7 mouse cellular contexts compared by ENCODE assay signal in genomic region chrX:163957381-163957780, GRCm38 (mm10). TPM values are rescaled to one million over a fixed set of nuclear protein-coding genes. Genes with fewer than 3 reads are reported as not detected.
DNase-seq lines count a peak whose midpoint lies in the region; ATAC-seq lines count a peak whose summit lies in the region.

No protein-coding gene starts in this region.

- H3K4me3 ChIP-seq in neural tube, embryonic 11.5 days (ENCODE audit: low read depth, low read length) = peak overlapping the region; percentile 53
- H3K4me3 ChIP-seq in forebrain, embryonic 10.5 days = peak overlapping the region; percentile 69
- H3K4me3 ChIP-seq in limb, embryonic 13.5 days = peak overlapping the region; percentile 60
- H3K4me3 ChIP-seq in stomach, embryonic 15.5 days (replicated peaks) = peak overlapping the region; percentile 65

- no peaks in the 10 kb centered on the region for H3K27me3 ChIP-seq in neural tube, embryonic 11.5 days (ENCODE audit: control insufficient read depth, insufficient read depth, low read length)
- peaks cover 70% of the 10 kb centered on the region for H3K27me3 ChIP-seq in forebrain, embryonic 10.5 days (ENCODE audit: poor library complexity, severe bottlenecking)
- peaks cover 18% of the 10 kb centered on the region; the same call in 1 of the 2 replicates for H3K27me3 ChIP-seq in limb, embryonic 13.5 days
- H3K27me3 ChIP-seq in stomach, embryonic 15.5 days (replicated peaks) = no peaks in the 10 kb centered on the region

- H3K9me3 ChIP-seq in neural tube, embryonic 11.5 days (ENCODE audit: control insufficient read depth, low read length) = no peaks in the 10 kb centered on the region
- no peaks in the 10 kb centered on the region for H3K9me3 ChIP-seq in forebrain, embryonic 10.5 days
- no peaks in the 10 kb centered on the region for H3K9me3 ChIP-seq in limb, embryonic 13.5 days
- H3K9me3 ChIP-seq in stomach, embryonic 15.5 days = no peaks in the 10 kb centered on the region

- peak overlapping the region; percentile 69 for H3K9ac ChIP-seq in neural tube, embryonic 11.5 days (ENCODE audit: low read length)
- H3K9ac ChIP-seq in limb, embryonic 13.5 days = peak overlapping the region; percentile 78
- H3K9ac ChIP-seq in stomach, embryonic 15.5 days = no peak overlapping the region

- peak overlapping the region; percentile 79; the same call in 1 of the 2 replicates for H3K27ac ChIP-seq in neural tube, embryonic 11.5 days (ENCODE audit: low read depth, low read length)
- H3K27ac ChIP-seq in forebrain, embryonic 10.5 days = peak overlapping the region; percentile 95
- peak overlapping the region; percentile 98; the same call in 1 of the 2 replicates for H3K27ac ChIP-seq in limb, embryonic 13.5 days
- H3K27ac ChIP-seq in stomach, embryonic 15.5 days = peak overlapping the region; percentile 98

- no peaks in the 10 kb centered on the region for H3K4me1 ChIP-seq in neural tube, embryonic 11.5 days (ENCODE audit: control insufficient read depth, insufficient read depth, low read length)
- peaks cover 5% of the 10 kb centered on the region; the same call in 1 of the 2 replicates for H3K4me1 ChIP-seq in forebrain, embryonic 10.5 days
- H3K4me1 ChIP-seq in limb, embryonic 13.5 days = 0 out of 2 replicates have a peak, but pooled peaks cover 6% of the 10 kb centered on the region
- no peaks in the 10 kb centered on the region for H3K4me1 ChIP-seq in stomach, embryonic 15.5 days

- no peak for DNase-seq in neural tube, embryonic 11.5 days (ENCODE audit: low spot score)
- no peak for DNase-seq in neural tube, embryonic 10.5 days (ENCODE audit: extremely low spot score, low spot score)
- no peak for DNase-seq in forebrain, embryonic 10.5 days (ENCODE audit: extremely low spot score, low spot score)
- no peak for DNase-seq in right cerebral cortex, postnatal 10 days (ENCODE audit: low spot score in 2 of 2)
- no peak for DNase-seq in c-Kit-positive CD71-positive TER-119-positive erythroid progenitor cells, embryonic 14.5 days (ENCODE audit: low spot score)

- H3K36me3 ChIP-seq in neural tube, embryonic 11.5 days (ENCODE audit: control insufficient read depth, insufficient read depth, low read length) = no peaks in the 10 kb centered on the region
- peaks cover 43% of the 10 kb centered on the region for H3K36me3 ChIP-seq in forebrain, embryonic 10.5 days (replicated peaks)
- H3K36me3 ChIP-seq in limb, embryonic 13.5 days = peaks cover 16% of the 10 kb centered on the region
- H3K36me3 ChIP-seq in stomach, embryonic 15.5 days = no peaks in the 10 kb centered on the region

- H3K4me2 ChIP-seq in neural tube, embryonic 11.5 days (ENCODE audit: low read depth) = peak overlapping the region; percentile 49
- H3K4me2 ChIP-seq in limb, embryonic 13.5 days (replicated peaks) = peak overlapping the region; percentile 65
- peak overlapping the region; percentile 50 for H3K4me2 ChIP-seq in stomach, embryonic 15.5 days

- ATAC-seq in neural tube, embryonic 11.5 days (ENCODE audit: insufficient read depth, low FRiP score, low TSS enrichment) = peak; percentile 1; the same call in 1 of the 2 replicates
- peak; percentile 17 for ATAC-seq in limb, embryonic 13.5 days (ENCODE audit: low FRiP score, low read depth)
- no peak for ATAC-seq in stomach, embryonic 15.5 days (ENCODE audit: insufficient read depth, low FRiP score, low read depth)

- 36% methylated on average over 12 of the region's 12 CpGs for WGBS in neural tube, embryonic 11.5 days
- WGBS in forebrain, embryonic 10.5 days = 45% methylated on average over 12 of the region's 12 CpGs
- WGBS in limb, embryonic 13.5 days = 27% methylated on average over 12 of the region's 12 CpGs
- 27% methylated on average over 12 of the region's 12 CpGs for WGBS in stomach, embryonic 15.5 days

RNA-seq across cellular contexts. Expression of gene Zrsr2, which starts 1.1 kb away (rescaled TPM):
- polyA plus RNA-seq in neural tube, embryonic 11.5 days (2014; fragmentation: Nextera tagmentation; extraction: Ambion mirVana) = 45.6 and 49.2 TPM in 2 replicates
- polyA plus RNA-seq in forebrain, embryonic 10.5 days (2016; fragmentation: Nextera tagmentation; extraction: Ambion mirVana) = 67.8 and 74.2 TPM in 2 replicates
- 66.5 and 75.1 TPM in 2 replicates for polyA plus RNA-seq in limb, embryonic 13.5 days (2015; fragmentation: Nextera tagmentation; extraction: Ambion mirVana)
- 47.8 and 55.0 TPM in 2 replicates for polyA plus RNA-seq in stomach, embryonic 15.5 days (2015; fragmentation: Nextera tagmentation; extraction: Ambion mirVana)

RNA-seq across cellular contexts. Expression of gene Ap1s2, which starts 48.6 kb away (rescaled TPM):
- 44.0 and 46.3 TPM in 2 replicates for polyA plus RNA-seq in neural tube, embryonic 11.5 days (2014; fragmentation: Nextera tagmentation; extraction: Ambion mirVana)
- 19.8 and 22.8 TPM in 2 replicates for polyA plus RNA-seq in forebrain, embryonic 10.5 days (2016; fragmentation: Nextera tagmentation; extraction: Ambion mirVana)
- polyA plus RNA-seq in limb, embryonic 13.5 days (2015; fragmentation: Nextera tagmentation; extraction: Ambion mirVana) = 29.2 and 30.5 TPM in 2 replicates
- 22.5 and 23.5 TPM in 2 replicates for polyA plus RNA-seq in stomach, embryonic 15.5 days (2015; fragmentation: Nextera tagmentation; extraction: Ambion mirVana)
